In the genomic region with DNA sequence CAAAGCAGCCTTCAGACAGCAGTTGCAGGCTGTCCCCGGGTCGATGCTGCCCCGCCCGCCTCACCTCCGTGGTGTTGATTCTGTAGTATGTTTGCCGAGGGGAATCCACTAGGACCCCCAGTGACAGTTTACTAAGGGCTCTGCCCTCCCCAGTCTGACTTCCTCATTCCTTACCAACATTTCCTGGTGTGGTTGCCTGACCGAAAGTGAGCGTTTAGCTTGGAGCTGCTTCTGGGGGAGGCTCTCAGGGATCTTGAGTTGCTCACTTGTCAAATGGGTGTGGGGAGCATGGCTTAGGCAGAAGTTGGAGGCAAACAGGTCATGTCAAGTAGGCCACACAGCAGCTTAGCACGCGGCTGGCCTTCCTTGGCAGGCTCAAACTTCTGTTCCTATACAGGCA, we compare ENCODE assay signal across 18 mouse cellular contexts.
DNase-seq lines count a peak whose midpoint lies in the region; ATAC-seq and TF ChIP-seq lines count a peak whose summit lies in the region.
"Had no signal": no experiment of that assay in that cellular context is flagged by ENCODE, and none has a peak within 500 bp of the region (broad histone marks: within the 10 kb centered on the region; RNA-seq: fewer than 3 reads in every experiment).

No protein-coding gene starts in this region.

- no peak overlapping the region for H3K9ac ChIP-seq in hindbrain, embryonic 11.5 days (ENCODE audit: low read depth, low read length)
- H3K9ac ChIP-seq in lung, postnatal 0 days (replicated peaks; ENCODE audit: low read depth) = no peak overlapping the region
- H3K9ac ChIP-seq in liver, embryonic 16.5 days (ENCODE audit: low read depth, low read length) = no peak overlapping the region
- H3K9ac ChIP-seq: embryonic facial prominence, embryonic 15.5 days; forebrain, embryonic 12.5 days; heart, embryonic 13.5 days; liver, embryonic 14.5 days; midbrain, embryonic 15.5 days had no signal

- intact Hi-C loops in left cerebral cortex, postnatal 14 days (cut with DNase I) = no loop called here

- H3K36me3 ChIP-seq in hindbrain, embryonic 10.5 days = no peaks in the 10 kb centered on the region
- no peaks in the 10 kb centered on the region for H3K36me3 ChIP-seq in hindbrain, embryonic 11.5 days (ENCODE audit: control insufficient read depth, insufficient read depth, low read length)
- no peaks in the 10 kb centered on the region for H3K36me3 ChIP-seq in lung, postnatal 0 days (ENCODE audit: insufficient read depth, low read length)
- no peaks in the 10 kb centered on the region for H3K36me3 ChIP-seq in liver, embryonic 16.5 days (ENCODE audit: control insufficient read depth, insufficient read depth)
- no peaks in the 10 kb centered on the region for H3K36me3 ChIP-seq in splenic B cell, adult 2 months (ENCODE audit: control insufficient read depth, insufficient read depth, low read length, poor library complexity, severe bottlenecking)
- H3K36me3 ChIP-seq: embryonic facial prominence, embryonic 15.5 days; forebrain, embryonic 12.5 days; heart, embryonic 13.5 days; midbrain, embryonic 15.5 days had no signal

- 86% methylated on average over 10 of the region's 10 CpGs for WGBS in hindbrain, embryonic 10.5 days
- WGBS in hindbrain, embryonic 11.5 days = 89% methylated on average over 10 of the region's 10 CpGs
- 42% methylated on average over 10 of the region's 10 CpGs for WGBS in lung, postnatal 0 days
- WGBS in liver, embryonic 16.5 days (ENCODE audit: insufficient replicate concordance) = 21% methylated on average over 10 of the region's 10 CpGs
- 91% methylated on average over 10 of the region's 10 CpGs for WGBS in cerebellum, adult 2 months

- TF ChIP-seq EP300 in lung, postnatal 0 days (IDR thresholded peaks at IDR 0.05) = no peak

- H3K4me3 ChIP-seq in hindbrain, embryonic 10.5 days = no peak overlapping the region
- no peak overlapping the region for H3K4me3 ChIP-seq in hindbrain, embryonic 11.5 days (ENCODE audit: low read depth, low read length)
- no peak overlapping the region for H3K4me3 ChIP-seq in lung, postnatal 0 days (ENCODE audit: low read depth, low read length)
- no peak overlapping the region for H3K4me3 ChIP-seq in liver, embryonic 16.5 days (ENCODE audit: low read depth, low read length)
- no peak overlapping the region for H3K4me3 ChIP-seq in cerebellum, adult 2 months (replicated peaks; ENCODE audit: insufficient read depth, low read depth, low read length)
- H3K4me3 ChIP-seq: embryonic facial prominence, embryonic 15.5 days; forebrain, embryonic 12.5 days; heart, embryonic 13.5 days; midbrain, embryonic 15.5 days had no signal

- no peak overlapping the region for H3K4me2 ChIP-seq in hindbrain, embryonic 11.5 days (replicated peaks; ENCODE audit: low read depth, low read length)
- no peak overlapping the region for H3K4me2 ChIP-seq in lung, postnatal 0 days (replicated peaks; ENCODE audit: low read depth, low read length)
- no peak overlapping the region for H3K4me2 ChIP-seq in liver, embryonic 16.5 days (ENCODE audit: low read depth, low read length)
- H3K4me2 ChIP-seq: embryonic facial prominence, embryonic 15.5 days; forebrain, embryonic 12.5 days; heart, embryonic 13.5 days; midbrain, embryonic 15.5 days had no signal

- peak overlapping the region; percentile 23; the same call in 1 of the 2 replicates for H3K27ac ChIP-seq in hindbrain, embryonic 10.5 days
- no peak overlapping the region for H3K27ac ChIP-seq in hindbrain, embryonic 11.5 days (ENCODE audit: low read depth, low read length)
- H3K27ac ChIP-seq in lung, postnatal 0 days (ENCODE audit: low read length) = no peak overlapping the region
- 0 out of 2 replicates have a peak overlapping the region, but pooled peaks have one; percentile 2 for H3K27ac ChIP-seq in liver, embryonic 16.5 days (ENCODE audit: low read length)
- no peak overlapping the region for H3K27ac ChIP-seq in cerebellum, adult 2 months (ENCODE audit: insufficient read depth, low read length)
- H3K27ac ChIP-seq: embryonic facial prominence, embryonic 15.5 days; forebrain, embryonic 12.5 days; heart, embryonic 13.5 days; liver, embryonic 14.5 days; midbrain, embryonic 15.5 days had no signal

- H3K4me1 ChIP-seq in hindbrain, embryonic 10.5 days (replicated peaks) = no peaks in the 10 kb centered on the region; the same call in 1 of the 2 replicates
- no peaks in the 10 kb centered on the region for H3K4me1 ChIP-seq in hindbrain, embryonic 11.5 days (replicated peaks; ENCODE audit: control insufficient read depth, insufficient read depth, low read length)
- H3K4me1 ChIP-seq in lung, postnatal 0 days (ENCODE audit: insufficient read depth, low read depth, low read length) = no peaks in the 10 kb centered on the region
- no peaks in the 10 kb centered on the region for H3K4me1 ChIP-seq in liver, embryonic 16.5 days (ENCODE audit: control insufficient read depth, low read depth, low read length)
- H3K4me1 ChIP-seq in cerebellum, adult 2 months (ENCODE audit: control insufficient read depth, insufficient read depth, low read length) = no peaks in the 10 kb centered on the region
- H3K4me1 ChIP-seq: embryonic facial prominence, embryonic 15.5 days; forebrain, embryonic 12.5 days; heart, embryonic 13.5 days; midbrain, embryonic 15.5 days had no signal

- no peak for TF ChIP-seq CTCF in lung, postnatal 0 days (IDR thresholded peaks at IDR 0.05)
- no peak for TF ChIP-seq CTCF in cerebellum, adult 2 months (IDR thresholded peaks at IDR 0.05; ENCODE audit: borderline replicate concordance, insufficient read depth, low read depth, low read length)

- ATAC-seq in hindbrain, embryonic 11.5 days (ENCODE audit: low FRiP score) = no peak
- peak; percentile 28; the same call in 1 of the 2 replicates for ATAC-seq in lung, postnatal 0 days
- no peak for ATAC-seq in liver, embryonic 16.5 days (ENCODE audit: low read depth)
- ATAC-seq: inflammation-experienced regulatory T-cells, adult 6 months; midbrain, embryonic 15.5 days had no signal

- TF ChIP-seq POLR2A in cerebellum, adult 2 months (IDR thresholded peaks at IDR 0.05; ENCODE audit: borderline replicate concordance, insufficient read depth, low read length) = no peak

- peaks cover 3% of the 10 kb centered on the region for H3K27me3 ChIP-seq in hindbrain, embryonic 10.5 days (ENCODE audit: insufficient read depth, poor library complexity, severe bottlenecking)
- H3K27me3 ChIP-seq in hindbrain, embryonic 11.5 days (ENCODE audit: control insufficient read depth, insufficient read depth, low read length) = no peaks in the 10 kb centered on the region
- no peaks in the 10 kb centered on the region for H3K27me3 ChIP-seq in lung, postnatal 0 days (replicated peaks; ENCODE audit: insufficient read depth, low read length)
- no peaks in the 10 kb centered on the region for H3K27me3 ChIP-seq in liver, embryonic 16.5 days (ENCODE audit: control insufficient read depth, insufficient read depth, low read depth, low read length)
- H3K27me3 ChIP-seq in splenic B cell, adult 2 months (ENCODE audit: control insufficient read depth, insufficient read depth, low read length, poor library complexity, severe bottlenecking) = no peaks in the 10 kb centered on the region
- H3K27me3 ChIP-seq in cerebellum, adult 2 months (ENCODE audit: control insufficient read depth, insufficient read depth, low read length) = no peaks in the 10 kb centered on the region
- H3K27me3 ChIP-seq: embryonic facial prominence, embryonic 15.5 days; midbrain, embryonic 15.5 days had no signal

- H3K9me3 ChIP-seq in hindbrain, embryonic 10.5 days = peaks cover 7% of the 10 kb centered on the region; the same call in 1 of the 2 replicates
- no peaks in the 10 kb centered on the region for H3K9me3 ChIP-seq in hindbrain, embryonic 11.5 days (ENCODE audit: control insufficient read depth, low read length)
- H3K9me3 ChIP-seq in lung, postnatal 0 days (ENCODE audit: low read length) = no peaks in the 10 kb centered on the region
- H3K9me3 ChIP-seq in liver, embryonic 16.5 days (replicated peaks; ENCODE audit: control insufficient read depth, low read length) = 0 out of 2 replicates have a peak, but pooled peaks cover 3% of the 10 kb centered on the region
- H3K9me3 ChIP-seq: embryonic facial prominence, embryonic 15.5 days; forebrain, embryonic 12.5 days; midbrain, embryonic 15.5 days had no signal

- DNase-seq in hindbrain, embryonic 10.5 days (ENCODE audit: low spot score) = no peak
- DNase-seq in hindbrain, embryonic 11.5 days (ENCODE audit: low spot score) = no peak
- DNase-seq in lung, postnatal 0 days (ENCODE audit: low spot score) = peak; percentile 58
- no peak for DNase-seq in lung, postnatal 14 days
- DNase-seq in splenic B cell, adult 2 months (ENCODE audit: low read depth, low spot score) = peak; percentile 39
- DNase-seq in cerebellum, adult 2 months = no peak
- DNase-seq in left cerebral cortex, postnatal 14 days (ENCODE audit: low spot score in 2 of 2) = no peak
- DNase-seq: cerebellum, adult 11 months; heart, postnatal 4 days; kidney, postnatal 14 days; layer of hippocampus, adult 9-11 months had no signal

Comparison
In these comparisons a context has a peak if more than half of its experiments do, and no peak if none do; other contexts are left out.
1. DNase-seq: peak in lung, postnatal 0 days (single experiment) and splenic B cell, adult 2 months (single experiment); none in hindbrain, embryonic 10.5 days (single experiment), hindbrain, embryonic 11.5 days (single experiment), lung, postnatal 14 days (single experiment), cerebellum, adult 2 months (0 of 2) and left cerebral cortex, postnatal 14 days (0 of 2).
2. H3K27ac ChIP-seq: peak in hindbrain, embryonic 10.5 days (single experiment) and liver, embryonic 16.5 days (single experiment); none in hindbrain, embryonic 11.5 days (single experiment), lung, postnatal 0 days (single experiment) and cerebellum, adult 2 months (single experiment).